Mouse (Mus musculus) right cerebral cortex, postnatal 10 days (tissue): ENCODE data around the gene Ank2.

Experiments used
- DNase-seq, 2 experiments: peaks; one replicate each; pipeline ENCODE4 v3.0.0; 2021; ENCODE audit warnings: low spot score in 2 of 2

Gene Ank2

GRCm38 (mm10) chr3:127243928-127244642 is 255.1 kb downstream of the Ank2 start:
- DNase-seq, result no peak

GRCm38 (mm10) chr3:127242234-127242810 is 256.8 kb downstream of the Ank2 start:
- DNase-seq, result no peak

- no peak for DNase-seq
Measured at GRCm38 (mm10) chr3:127235271-127235670, 263.9 kb downstream of the Ank2 start.

- peak; percentile 85 to 89 for DNase-seq
Measured at GRCm38 (mm10) chr3:127225799-127226730, 273.1 kb downstream of the Ank2 start.

GRCm38 (mm10) chr3:127225167-127225798 is 273.9 kb downstream of the Ank2 start:
- peak; percentile 65 to 66 for DNase-seq

- peak in 1 of 2 experiments; percentile 36 for DNase-seq
Measured at GRCm38 (mm10) chr3:127224315-127225166, 274.6 kb downstream of the Ank2 start.

GRCm38 (mm10) chr3:127222086-127222485 is 277.1 kb downstream of the Ank2 start:
- DNase-seq, result no peak

GRCm38 (mm10) chr3:127220859-127221258 is 278.3 kb downstream of the Ank2 start:
- DNase-seq, result no peak

- DNase-seq, result no peak
Measured at GRCm38 (mm10) chr3:127213534-127213933, 285.6 kb downstream of the Ank2 start.

- DNase-seq, result no peak
Measured at GRCm38 (mm10) chr3:127211119-127211518, 288.0 kb downstream of the Ank2 start.

GRCm38 (mm10) chr3:127210552-127210951 is 288.6 kb downstream of the Ank2 start:
- peak in 1 of 2 experiments; percentile 41 for DNase-seq

- DNase-seq, result no peak
Measured at GRCm38 (mm10) chr3:127208871-127209270, 290.3 kb downstream of the Ank2 start.

- DNase-seq, result no peak
Measured at GRCm38 (mm10) chr3:127205883-127206434, 293.2 kb downstream of the Ank2 start.

- no peak for DNase-seq
Measured at GRCm38 (mm10) chr3:127202484-127203115, 296.6 kb downstream of the Ank2 start.

- no peak for DNase-seq
Measured at GRCm38 (mm10) chr3:127200789-127201188, 298.4 kb downstream of the Ank2 start.

GRCm38 (mm10) chr3:127199112-127199665 is 300.0 kb downstream of the Ank2 start:
- no peak for DNase-seq

GRCm38 (mm10) chr3:127198656-127199055 is 300.5 kb downstream of the Ank2 start:
- DNase-seq, result no peak

- DNase-seq, result peak in 1 of 2 experiments; percentile 23
Measured at GRCm38 (mm10) chr3:127188789-127189128, 310.4 kb downstream of the Ank2 start.

- DNase-seq, result peak in 1 of 2 experiments; percentile 24
Measured at GRCm38 (mm10) chr3:127188086-127188788, 310.9 kb downstream of the Ank2 start.
